Mouse (Mus musculus) neural tube, embryonic 14.5 days (tissue): ENCODE measurements around the gene Med18. TPM values are rescaled to one million over a fixed set of nuclear protein-coding genes. Genes with fewer than 3 reads are reported as not detected.

ENCODE experiments used
- ATAC-seq: fragments of 200-750 bp; cut with Nextera tagmentation; 2 replicates; pipeline ENCODE4 v1.8.0; 2017; ENCODE audit warnings: low read depth, mild to moderate bottlenecking, moderate TSS enrichment, moderate library complexity
- H3K27ac ChIP-seq: fragments of 300-500 bp; sonication (generic); 2 replicates; pipeline ENCODE4 v1.5.1; 2014; ENCODE audit warnings: low read depth, mild to moderate bottlenecking, control low read depth, low read length, moderate library complexity, mixed read lengths
- H3K27me3 ChIP-seq: fragments of 300-500 bp; sonication (generic); 2 replicates; pipeline ENCODE4 v1.6.1; 2014; ENCODE audit warnings: low read length; ENCODE audit not compliant: control insufficient read depth, insufficient read depth
- H3K36me3 ChIP-seq: fragments of 300-500 bp; sonication (generic); 2 replicates; pipeline ENCODE4 v1.6.1; 2014; ENCODE audit warnings: low read length, mixed read lengths; ENCODE audit not compliant: control insufficient read depth, insufficient read depth
- H3K4me1 ChIP-seq: fragments of 300-500 bp; sonication (generic); 2 replicates; pipeline ENCODE4 v1.6.1; 2014; ENCODE audit warnings: low read length; ENCODE audit not compliant: control insufficient read depth, insufficient read depth
- H3K4me2 ChIP-seq: fragments of 300-500 bp; sonication (generic); 2 replicates; pipeline ENCODE4 v1.6.1; 2014; ENCODE audit warnings: mild to moderate bottlenecking, low read depth, low read length, control low read depth
- H3K4me3 ChIP-seq: fragments of 300-500 bp; sonication (generic); 2 replicates; pipeline ENCODE4 v1.5.1; 2014; ENCODE audit warnings: low read depth, low read length, control low read depth, mixed read lengths
- H3K9ac ChIP-seq: fragments of 300-500 bp; sonication (generic); replicated peaks from 2 replicates; pipeline ENCODE4 v1.6.1; 2014; ENCODE audit warnings: low read depth, mild to moderate bottlenecking, control low read depth, low read length, mixed read lengths
- H3K9me3 ChIP-seq: fragments of 300-500 bp; sonication (generic); 2 replicates; pipeline ENCODE4 v1.6.1; 2016; ENCODE audit warnings: low read length; ENCODE audit not compliant: control insufficient read depth
- WGBS: fragments of 180-500 bp; shearing (Covaris S2); extraction: QIAGEN DNeasy Blood & Tissue Kit; methylation state at CpG from one replicate; pipeline ENCODE4 v1.1.7; 2014; 5-methylcytosine and 5-hydroxymethylcytosine counted together
- polyA plus RNA-seq: library from polyadenylated mRNA; unstranded; fragments of >200 nt; fragmentation: Nextera tagmentation; extraction: Ambion mirVana; gene quantifications from 2 replicates; pipeline ENCODE4 v1.2.1, GENCODE M21; 2014

Gene Med18
- polyA plus RNA-seq, 1 experiment from 2014 or later: 12.3 TPM

- Histone ChIP-seq H3K4me1 (no peaks in the 10 kb centered on the region), H3K36me3 (no peaks in the 10 kb centered on the region), H3K9me3 (no peaks in the 10 kb centered on the region), H3K27me3 (no peaks in the 10 kb centered on the region), H3K4me2 (no peak overlapping the region), H3K27ac (no peak overlapping the region), H3K9ac (no peak overlapping the region; the same call in 1 of the 2 replicates), H3K4me3 (no peak overlapping the region)
- 19% methylated on average over 3 of the region's 3 CpGs for WGBS
- ATAC-seq: no peak
These were observed 6.2 kb upstream of the Med18 start for GRCm38 (mm10) chr4:132469873-132470272.

GRCm38 (mm10) chr4:132464255-132464613, 513 bp upstream of the Med18 start:
- 1% methylated on average over 5 of the region's 5 CpGs for WGBS
- Histone ChIP-seq H3K9me3 (no peaks in the 10 kb centered on the region), H3K36me3 (peaks cover 5% of the 10 kb centered on the region; the same call in 1 of the 2 replicates), H3K4me2 (peak overlapping the region; percentile 70), H3K9ac (peak overlapping the region; percentile 69; the same call in 1 of the 2 replicates), H3K27ac (no peak overlapping the region; the same call in 1 of the 2 replicates), H3K27me3 (no peaks in the 10 kb centered on the region), H3K4me1 (peaks cover 6% of the 10 kb centered on the region), H3K4me3 (peak overlapping the region; percentile 69)
- peak; percentile 45; the same call in 1 of the 2 replicates for ATAC-seq

GRCm38 (mm10) chr4:132462836-132463235, 885 bp downstream of the Med18 start:
- 13% methylated on average over 11 of the region's 11 CpGs for WGBS

GRCm38 (mm10) chr4:132460225-132460624, 3.5 kb downstream of the Med18 start:
- peaks cover 6% of the 10 kb centered on the region for H3K4me1 ChIP-seq
- no peaks in the 10 kb centered on the region for H3K9me3 ChIP-seq
- 90% methylated on average over 8 of the region's 8 CpGs for WGBS
- H3K36me3 ChIP-seq: peaks cover 12% of the 10 kb centered on the region; the same call in 1 of the 2 replicates
- no peak overlapping the region for H3K27ac ChIP-seq
- H3K9ac ChIP-seq: no peak overlapping the region
- H3K4me2 ChIP-seq: no peak overlapping the region
- H3K27me3 ChIP-seq: no peaks in the 10 kb centered on the region
- no peak overlapping the region for H3K4me3 ChIP-seq
- ATAC-seq: no peak

More at GRCm38 (mm10) chr4:132462836-132463235, 885 bp downstream of the Med18 start:
- Histone ChIP-seq H3K4me1 (peaks cover 6% of the 10 kb centered on the region), H3K9ac (peak overlapping the region; percentile 69), H3K36me3 (peaks cover 12% of the 10 kb centered on the region; the same call in 1 of the 2 replicates), H3K4me3 (peak overlapping the region; percentile 69), H3K27me3 (no peaks in the 10 kb centered on the region), H3K4me2 (peak overlapping the region; percentile 70), H3K9me3 (no peaks in the 10 kb centered on the region), H3K27ac (no peak overlapping the region)
- ATAC-seq: no peak

GRCm38 (mm10) chr4:132455561-132455960, 8.2 kb downstream of the Med18 start:
- 97% methylated on average over 6 of the region's 6 CpGs for WGBS
- Histone ChIP-seq H3K36me3 (peaks cover 12% of the 10 kb centered on the region; the same call in 1 of the 2 replicates), H3K4me3 (no peak overlapping the region), H3K9me3 (no peaks in the 10 kb centered on the region), H3K4me1 (no peaks in the 10 kb centered on the region), H3K9ac (no peak overlapping the region), H3K4me2 (no peak overlapping the region), H3K27ac (no peak overlapping the region), H3K27me3 (no peaks in the 10 kb centered on the region)
- no peak for ATAC-seq

GRCm38 (mm10) chr4:132455146-132455545, 8.6 kb downstream of the Med18 start:
- no peaks in the 10 kb centered on the region for H3K9me3 ChIP-seq
- no peak overlapping the region for H3K4me2 ChIP-seq
- H3K36me3 ChIP-seq: peaks cover 12% of the 10 kb centered on the region; the same call in 1 of the 2 replicates
- 83% methylated on average over 3 of the region's 3 CpGs for WGBS
- H3K4me1 ChIP-seq: no peaks in the 10 kb centered on the region
- no peaks in the 10 kb centered on the region for H3K27me3 ChIP-seq
- H3K27ac ChIP-seq: no peak overlapping the region
- no peak overlapping the region for H3K4me3 ChIP-seq
- H3K9ac ChIP-seq: no peak overlapping the region
- ATAC-seq: no peak

- Histone ChIP-seq H3K27me3 (no peaks in the 10 kb centered on the region), H3K4me2 (no peak overlapping the region), H3K36me3 (peaks cover 7% of the 10 kb centered on the region; the same call in 1 of the 2 replicates), H3K4me3 (no peak overlapping the region), H3K27ac (no peak overlapping the region), H3K9ac (no peak overlapping the region), H3K9me3 (no peaks in the 10 kb centered on the region), H3K4me1 (no peaks in the 10 kb centered on the region)
- WGBS: 89% methylated on average over 6 of the region's 6 CpGs
- ATAC-seq: no peak
These were observed 9.5 kb downstream of the Med18 start for GRCm38 (mm10) chr4:132454216-132454615.

- 95% methylated on average over 3 of the region's 3 CpGs for WGBS
- no peak overlapping the region for H3K9ac ChIP-seq
- H3K36me3 ChIP-seq: no peaks in the 10 kb centered on the region
- ATAC-seq: no peak
- no peak overlapping the region for H3K4me3 ChIP-seq
- H3K4me1 ChIP-seq: no peaks in the 10 kb centered on the region
- no peak overlapping the region for H3K4me2 ChIP-seq
- no peaks in the 10 kb centered on the region for H3K9me3 ChIP-seq
- H3K27ac ChIP-seq: no peak overlapping the region
- H3K27me3 ChIP-seq: no peaks in the 10 kb centered on the region
These were observed 13.9 kb downstream of the Med18 start for GRCm38 (mm10) chr4:132449778-132450177.

- no peaks in the 10 kb centered on the region for H3K4me1 ChIP-seq
- no peaks in the 10 kb centered on the region for H3K9me3 ChIP-seq
- no peak overlapping the region for H3K4me3 ChIP-seq
- no peaks in the 10 kb centered on the region for H3K27me3 ChIP-seq
- H3K27ac ChIP-seq: no peak overlapping the region
- no peak for ATAC-seq
- H3K9ac ChIP-seq: no peak overlapping the region
- H3K4me2 ChIP-seq: no peak overlapping the region
- WGBS: 85% methylated on average over 12 of the region's 12 CpGs
- no peaks in the 10 kb centered on the region for H3K36me3 ChIP-seq
These were observed 17.6 kb downstream of the Med18 start for GRCm38 (mm10) chr4:132446105-132446504.
